In genomic region chr1:165763635-165764372, GRCm38 (mm10) we compare ENCODE assay signal across 7 mouse cellular contexts. TPM values are rescaled to one million over a fixed set of nuclear protein-coding genes. Genes with fewer than 3 reads are reported as not detected.
A peak's percentile ranks its signal among the peaks of the same experiment; 100 is the strongest.
DNase-seq lines count a peak whose midpoint lies in the region; ATAC-seq and TF ChIP-seq lines count a peak whose summit lies in the region.

TSS of gene Creg1 (plus strand) at chr1:165763746.

- DNase-seq in adrenal gland, postnatal 14 days: peak; percentile 97
- peak; percentile 94 for DNase-seq in embryonic facial prominence, embryonic 11.5 days (ENCODE audit: low spot score)
- peak; percentile 100 for DNase-seq in heart, adult 11 months
- DNase-seq in kidney, adult 2 months: peak; percentile 97
- peak; percentile 83 to 93 for DNase-seq in spleen, adult 2 months (ENCODE audit: low read depth in 1 of 2, low spot score in 2 of 2)

- H3K27ac ChIP-seq in embryonic facial prominence, embryonic 11.5 days (replicated peaks; ENCODE audit: low read depth, low read length): no peak within 1 kb of the TSS
- H3K27ac ChIP-seq in kidney, adult 2 months (ENCODE audit: insufficient read depth, low read depth, low read length): peak within 1 kb of the TSS; percentile 52
- 0 out of 2 replicates have a peak within 1 kb of the TSS, but pooled peaks have one; percentile 29 for H3K27ac ChIP-seq in limb, embryonic 12.5 days
- peak within 1 kb of the TSS; percentile 48 for H3K27ac ChIP-seq in midbrain, embryonic 15.5 days
- peak within 1 kb of the TSS; percentile 67 for H3K27ac ChIP-seq in spleen, adult 2 months (ENCODE audit: insufficient read depth, low read length)

- no peak for TF ChIP-seq CTCF in kidney, adult 2 months (conservative IDR thresholded peaks at IDR 0.05; ENCODE audit: insufficient read depth, insufficient read length, low read depth, low read length)
- no peak for TF ChIP-seq CTCF in spleen, adult 2 months (IDR thresholded peaks at IDR 0.05; ENCODE audit: extremely low read depth, insufficient read depth, insufficient read length, insufficient replicate concordance)

- ATAC-seq in embryonic facial prominence, embryonic 11.5 days (replicated peaks; ENCODE audit: insufficient number of reproducible peaks, low FRiP score, low TSS enrichment, low read depth): peak; percentile 97
- peak; percentile 95 for ATAC-seq in limb, embryonic 12.5 days (ENCODE audit: insufficient number of reproducible peaks, insufficient read depth, low FRiP score, low TSS enrichment, low read depth)
- peak; percentile 99 for ATAC-seq in midbrain, embryonic 15.5 days (replicated peaks)

- H3K4me2 ChIP-seq in embryonic facial prominence, embryonic 11.5 days (ENCODE audit: low read depth, low read length): peak within 1 kb of the TSS; percentile 91
- peak within 1 kb of the TSS; percentile 89 for H3K4me2 ChIP-seq in limb, embryonic 12.5 days
- peak within 1 kb of the TSS; percentile 94 for H3K4me2 ChIP-seq in midbrain, embryonic 15.5 days

- under 1% methylated on average over 57 of the region's 57 CpGs for WGBS in embryonic facial prominence, embryonic 11.5 days
- under 1% methylated on average over 57 of the region's 57 CpGs for WGBS in kidney, adult 2 months
- WGBS in limb, embryonic 12.5 days: under 1% methylated on average over 57 of the region's 57 CpGs
- under 1% methylated on average over 57 of the region's 57 CpGs for WGBS in midbrain, embryonic 15.5 days
- under 1% methylated on average over 57 of the region's 57 CpGs for WGBS in spleen, adult 2 months

- peak within 1 kb of the TSS; percentile 78 for H3K4me3 ChIP-seq in embryonic facial prominence, embryonic 11.5 days (ENCODE audit: low read depth, low read length)
- peak within 1 kb of the TSS; percentile 80 for H3K4me3 ChIP-seq in kidney, adult 2 months (ENCODE audit: insufficient read depth, low read depth, low read length)
- peak within 1 kb of the TSS; percentile 79 for H3K4me3 ChIP-seq in limb, embryonic 12.5 days (replicated peaks)
- peak within 1 kb of the TSS; percentile 68 for H3K4me3 ChIP-seq in midbrain, embryonic 15.5 days
- peak within 1 kb of the TSS; percentile 77 for H3K4me3 ChIP-seq in spleen, adult 2 months (ENCODE audit: extremely low read depth, insufficient read depth, insufficient read length)

- H3K9me3 ChIP-seq in embryonic facial prominence, embryonic 11.5 days (replicated peaks; ENCODE audit: control insufficient read depth, low read length): no peaks in the 10 kb centered on the region
- H3K9me3 ChIP-seq in limb, embryonic 12.5 days: no peaks in the 10 kb centered on the region
- no peaks in the 10 kb centered on the region for H3K9me3 ChIP-seq in midbrain, embryonic 15.5 days

- no peaks in the 10 kb centered on the region for H3K4me1 ChIP-seq in embryonic facial prominence, embryonic 11.5 days (ENCODE audit: control insufficient read depth, insufficient read depth, low read length)
- peaks cover 8% of the 10 kb centered on the region for H3K4me1 ChIP-seq in kidney, adult 2 months (ENCODE audit: control insufficient read depth, insufficient read depth, low read length)
- peaks cover 7% of the 10 kb centered on the region for H3K4me1 ChIP-seq in limb, embryonic 12.5 days (replicated peaks)
- peaks cover 18% of the 10 kb centered on the region for H3K4me1 ChIP-seq in midbrain, embryonic 15.5 days
- H3K4me1 ChIP-seq in spleen, adult 2 months (ENCODE audit: control insufficient read depth, insufficient read depth, insufficient read length): peaks cover 2% of the 10 kb centered on the region; the same call in 1 of the 2 replicates

- H3K27me3 ChIP-seq in embryonic facial prominence, embryonic 11.5 days (ENCODE audit: control insufficient read depth, insufficient read depth, low read length): no peaks in the 10 kb centered on the region
- no peaks in the 10 kb centered on the region for H3K27me3 ChIP-seq in kidney, adult 2 months (replicated peaks; ENCODE audit: control insufficient read depth, insufficient read depth, low read length)
- peaks cover 25% of the 10 kb centered on the region for H3K27me3 ChIP-seq in limb, embryonic 12.5 days
- H3K27me3 ChIP-seq in midbrain, embryonic 15.5 days (replicated peaks): peaks cover 8% of the 10 kb centered on the region
- no peaks in the 10 kb centered on the region for H3K27me3 ChIP-seq in spleen, adult 2 months (ENCODE audit: control insufficient read depth, insufficient read depth, low read length)

- H3K36me3 ChIP-seq in embryonic facial prominence, embryonic 11.5 days (replicated peaks; ENCODE audit: control insufficient read depth, insufficient read depth, low read depth, low read length): no peaks in the 10 kb centered on the region
- H3K36me3 ChIP-seq in kidney, adult 2 months (ENCODE audit: control insufficient read depth, insufficient read depth, low read length): no peaks in the 10 kb centered on the region
- no peaks in the 10 kb centered on the region for H3K36me3 ChIP-seq in limb, embryonic 12.5 days
- no peaks in the 10 kb centered on the region for H3K36me3 ChIP-seq in midbrain, embryonic 15.5 days (replicated peaks)
- H3K36me3 ChIP-seq in spleen, adult 2 months (ENCODE audit: control insufficient read depth, insufficient read depth, low read length): no peaks in the 10 kb centered on the region

- H3K9ac ChIP-seq in embryonic facial prominence, embryonic 11.5 days (replicated peaks; ENCODE audit: low read length): peak within 1 kb of the TSS; percentile 71
- peak within 1 kb of the TSS; percentile 80 for H3K9ac ChIP-seq in limb, embryonic 12.5 days (replicated peaks)
- peak within 1 kb of the TSS; percentile 56 for H3K9ac ChIP-seq in midbrain, embryonic 15.5 days

- peak; percentile 95 for TF ChIP-seq POLR2A in kidney, adult 2 months (IDR thresholded peaks at IDR 0.05; ENCODE audit: low read depth, low read length)
- TF ChIP-seq POLR2A in spleen, adult 2 months (IDR thresholded peaks at IDR 0.05; ENCODE audit: low read depth, low read length): peak; percentile 87

RNA-seq across cellular contexts. Expression of gene Creg1, which starts in this region (rescaled TPM):
- 36.6 and 56.6 TPM in 2 replicates for total RNA-seq in adrenal gland, postnatal 14 days (2021)
- polyA plus RNA-seq in embryonic facial prominence, embryonic 11.5 days (2014; fragmentation: Nextera tagmentation; extraction: Ambion mirVana): 45.8 and 57.2 TPM in 2 replicates
- 86.9 and 89.7 TPM in 2 replicates for polyA plus RNA-seq in kidney, adult 2 months (2012; rRNA removed)
- 35.3 and 40.5 TPM in 2 replicates for polyA plus RNA-seq in limb, embryonic 12.5 days (2016; fragmentation: Nextera tagmentation; extraction: Ambion mirVana)
- 29.3 and 31.6 TPM in 2 replicates for polyA plus RNA-seq in midbrain, embryonic 15.5 days (2015; fragmentation: Nextera tagmentation; extraction: Ambion mirVana)
- 89.4 and 101 TPM in 2 replicates for polyA plus RNA-seq in spleen, adult 2 months (2012; rRNA removed)
